Mouse (Mus musculus): ENCODE measurements around the gene Ankdd1b.

Ankdd1b gene

DNA sequence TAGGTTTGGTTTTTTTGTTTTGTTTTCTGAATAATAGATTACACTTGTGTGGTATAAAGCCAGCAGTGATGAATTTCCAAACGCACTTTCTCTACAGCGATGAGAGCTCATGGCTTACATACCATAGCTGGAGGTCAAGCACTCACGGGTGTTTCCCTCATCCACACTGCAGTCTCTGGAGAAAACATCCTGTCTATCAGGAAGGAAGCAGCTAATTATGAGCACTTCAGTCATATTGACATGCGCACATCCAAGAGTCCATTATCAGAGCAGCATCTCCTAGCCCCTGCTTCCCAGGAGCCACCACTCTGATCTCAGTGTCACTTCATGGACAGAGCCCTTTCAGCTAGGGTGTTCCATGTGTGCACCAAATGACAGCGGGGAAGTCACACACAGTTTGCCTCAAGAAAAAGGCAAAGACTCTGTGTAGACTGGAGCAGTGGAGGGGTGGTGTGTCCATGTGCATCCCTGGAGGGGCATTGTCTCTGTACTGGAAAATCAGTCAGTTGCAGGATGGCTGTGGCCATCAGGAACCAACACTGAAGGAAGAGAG lies 53.7 kb downstream of the Ankdd1b start:
- Histone ChIP-seq H3K4me1 (replicated peaks; ENCODE audit: low read depth, low read length) (no peaks in the 10 kb centered on the region), H3K4me3 (replicated peaks; ENCODE audit: low read length) (no peak overlapping the region), H3K27me3 (ENCODE audit: insufficient read depth, low read length) (no peaks in the 10 kb centered on the region), H3K9me3 (ENCODE audit: low read length) (no peaks in the 10 kb centered on the region), H3K36me3 (ENCODE audit: insufficient read depth, low read length) (peaks cover 46% of the 10 kb centered on the region)
- TF ChIP-seq NANOG (IDR thresholded peaks at IDR 0.05; ENCODE audit: borderline replicate concordance, low read length): no peak
- TF ChIP-seq CTCF (conservative IDR thresholded peaks at IDR 0.05; ENCODE audit: low read length): no peak
- TF ChIP-seq POU5F1 (IDR thresholded peaks at IDR 0.05; ENCODE audit: borderline replicate concordance, low read length): no peak

DNA sequence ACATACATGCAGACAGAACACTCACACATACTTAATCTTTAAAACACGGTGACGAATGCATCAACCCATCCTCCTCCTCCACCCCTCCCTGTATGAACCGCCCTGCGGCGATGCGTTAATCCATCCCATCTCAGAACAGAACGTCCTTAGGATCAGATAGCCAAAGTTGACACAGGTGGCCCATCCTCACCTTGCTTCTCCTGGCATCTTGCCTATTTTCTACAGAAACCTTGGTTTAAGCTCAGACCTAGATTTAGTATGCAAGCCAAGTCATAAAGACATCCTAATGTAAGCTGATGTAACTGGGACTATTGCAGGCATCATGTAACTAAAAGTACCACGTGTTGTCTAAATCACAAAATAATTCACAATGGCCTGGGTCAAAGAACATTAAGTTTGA lies 54.6 kb downstream of the Ankdd1b start:
- no peak for TF ChIP-seq NANOG (IDR thresholded peaks at IDR 0.05; ENCODE audit: borderline replicate concordance, low read length)
- TF ChIP-seq CTCF (conservative IDR thresholded peaks at IDR 0.05; ENCODE audit: low read length): no peak
- no peak for TF ChIP-seq POU5F1 (IDR thresholded peaks at IDR 0.05; ENCODE audit: borderline replicate concordance, low read length)
- peaks cover 46% of the 10 kb centered on the region for H3K36me3 ChIP-seq (ENCODE audit: insufficient read depth, low read length)
- no peaks in the 10 kb centered on the region for H3K27me3 ChIP-seq (ENCODE audit: insufficient read depth, low read length)
- H3K4me1 ChIP-seq (replicated peaks; ENCODE audit: low read depth, low read length): no peaks in the 10 kb centered on the region
- no peaks in the 10 kb centered on the region for H3K9me3 ChIP-seq (ENCODE audit: low read length)
- no peak overlapping the region for H3K4me3 ChIP-seq (replicated peaks; ENCODE audit: low read length)

DNA sequence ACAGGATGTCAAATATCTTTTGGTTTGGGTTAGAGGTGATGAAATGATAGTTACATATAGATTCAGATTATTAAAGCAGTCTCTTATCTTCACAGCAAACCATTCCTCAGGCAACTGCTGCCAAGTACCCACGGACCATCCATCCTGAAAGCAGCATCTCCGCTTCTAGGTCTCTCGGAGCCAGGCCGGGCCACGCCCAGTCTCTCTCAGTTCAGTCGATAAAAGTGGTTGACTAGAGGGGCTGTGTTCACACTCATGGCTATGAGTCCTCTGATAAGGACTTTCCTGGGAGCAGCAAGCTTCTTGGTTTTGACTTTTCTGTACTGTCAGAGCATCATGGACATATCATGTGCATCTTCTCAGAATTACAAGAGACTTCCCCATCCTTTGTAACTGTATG lies 56.6 kb downstream of the Ankdd1b start:
- Histone ChIP-seq H3K4me3 (replicated peaks; ENCODE audit: low read length) (no peak overlapping the region), H3K36me3 (ENCODE audit: insufficient read depth, low read length) (peaks cover 63% of the 10 kb centered on the region), H3K9me3 (ENCODE audit: low read length) (no peaks in the 10 kb centered on the region), H3K4me1 (replicated peaks; ENCODE audit: low read depth, low read length) (no peaks in the 10 kb centered on the region), H3K27me3 (ENCODE audit: insufficient read depth, low read length) (no peaks in the 10 kb centered on the region)
- no peak for TF ChIP-seq CTCF (conservative IDR thresholded peaks at IDR 0.05; ENCODE audit: low read length)
- TF ChIP-seq NANOG (IDR thresholded peaks at IDR 0.05; ENCODE audit: borderline replicate concordance, low read length): no peak
- no peak for TF ChIP-seq POU5F1 (IDR thresholded peaks at IDR 0.05; ENCODE audit: borderline replicate concordance, low read length)

DNA sequence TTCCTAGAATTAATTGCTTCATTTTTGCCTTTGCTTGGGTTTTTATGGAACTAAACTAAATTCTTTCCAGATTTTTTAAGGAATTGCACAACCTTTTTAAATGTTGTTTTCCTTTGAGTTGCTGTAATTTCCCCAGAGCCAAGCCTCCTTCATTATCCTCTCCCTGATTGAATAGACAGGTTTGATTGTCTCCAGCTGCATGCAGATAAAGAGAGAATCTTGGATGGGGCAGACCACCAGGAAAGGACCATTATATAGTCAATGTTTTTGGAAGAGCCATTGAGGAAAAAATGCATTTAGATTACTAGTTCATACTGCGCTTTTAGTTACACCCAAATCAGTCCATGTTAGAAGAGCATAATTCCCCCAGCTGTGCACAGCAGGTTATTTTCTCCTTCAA lies 62.2 kb downstream of the Ankdd1b start:
- Histone ChIP-seq H3K36me3 (ENCODE audit: insufficient read depth, low read length) (peaks cover 75% of the 10 kb centered on the region), H3K27me3 (ENCODE audit: insufficient read depth, low read length) (no peaks in the 10 kb centered on the region), H3K4me1 (replicated peaks; ENCODE audit: low read depth, low read length) (peaks cover 6% of the 10 kb centered on the region), H3K4me3 (replicated peaks; ENCODE audit: low read length) (no peak overlapping the region), H3K9me3 (ENCODE audit: low read length) (no peaks in the 10 kb centered on the region)
- no peak for TF ChIP-seq NANOG (IDR thresholded peaks at IDR 0.05; ENCODE audit: borderline replicate concordance, low read length)
- TF ChIP-seq CTCF (conservative IDR thresholded peaks at IDR 0.05; ENCODE audit: low read length): no peak
- TF ChIP-seq POU5F1 (IDR thresholded peaks at IDR 0.05; ENCODE audit: borderline replicate concordance, low read length): no peak

DNA sequence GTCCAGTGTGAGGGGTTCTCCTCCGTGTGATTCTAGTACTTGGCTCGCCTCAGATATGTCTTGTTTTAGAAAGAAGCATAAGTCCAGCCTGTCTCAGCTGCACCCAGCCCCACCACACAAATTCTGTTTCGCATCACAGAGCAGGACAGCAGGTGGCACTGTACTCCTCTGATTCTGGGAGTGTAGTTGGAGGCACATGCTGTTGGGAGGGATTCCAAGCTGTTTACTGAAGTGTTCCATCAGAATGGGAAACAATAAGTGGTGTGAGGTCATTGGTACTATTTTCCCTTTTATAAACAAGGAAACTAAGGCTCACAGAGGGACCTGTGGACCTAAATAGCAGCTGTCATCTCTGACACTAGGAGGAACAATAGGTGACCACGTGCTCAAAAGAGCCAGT lies 64.0 kb downstream of the Ankdd1b start:
- H3K4me3 ChIP-seq (replicated peaks; ENCODE audit: low read length): no peak overlapping the region
- H3K4me1 ChIP-seq (replicated peaks; ENCODE audit: low read depth, low read length): peaks cover 6% of the 10 kb centered on the region
- H3K27me3 ChIP-seq (ENCODE audit: insufficient read depth, low read length): no peaks in the 10 kb centered on the region
- H3K9me3 ChIP-seq (ENCODE audit: low read length): no peaks in the 10 kb centered on the region
- no peak; the same call in 1 of the 2 replicates for TF ChIP-seq CTCF (conservative IDR thresholded peaks at IDR 0.05; ENCODE audit: low read length)
- TF ChIP-seq POU5F1 (IDR thresholded peaks at IDR 0.05; ENCODE audit: borderline replicate concordance, low read length): no peak
- TF ChIP-seq NANOG (IDR thresholded peaks at IDR 0.05; ENCODE audit: borderline replicate concordance, low read length): no peak
- H3K36me3 ChIP-seq (ENCODE audit: insufficient read depth, low read length): peaks cover 80% of the 10 kb centered on the region

DNA sequence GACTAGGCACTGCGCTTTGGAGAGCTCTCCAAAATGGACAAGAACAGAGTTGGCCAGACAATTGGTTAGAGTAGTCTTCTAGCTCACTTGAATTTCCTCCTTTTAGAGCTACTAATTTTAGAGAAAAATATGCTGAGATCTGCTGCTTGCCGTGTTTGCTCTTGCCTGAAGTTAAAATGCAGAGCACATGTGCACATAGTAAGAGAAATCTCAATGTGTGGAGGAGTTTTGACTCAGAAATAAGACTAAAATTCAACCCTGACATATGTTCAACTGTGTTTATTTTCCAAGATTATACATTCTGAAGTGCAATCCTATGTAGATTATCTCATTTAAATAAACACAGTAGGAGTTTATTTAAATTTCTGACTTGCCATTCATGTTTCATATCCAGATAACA lies 65.5 kb downstream of the Ankdd1b start:
- no peak for TF ChIP-seq CTCF (conservative IDR thresholded peaks at IDR 0.05; ENCODE audit: low read length)
- no peak for TF ChIP-seq POU5F1 (IDR thresholded peaks at IDR 0.05; ENCODE audit: borderline replicate concordance, low read length)
- TF ChIP-seq NANOG (IDR thresholded peaks at IDR 0.05; ENCODE audit: borderline replicate concordance, low read length): no peak
- peaks cover 6% of the 10 kb centered on the region for H3K4me1 ChIP-seq (replicated peaks; ENCODE audit: low read depth, low read length)
- no peak overlapping the region for H3K4me3 ChIP-seq (replicated peaks; ENCODE audit: low read length)

DNA sequence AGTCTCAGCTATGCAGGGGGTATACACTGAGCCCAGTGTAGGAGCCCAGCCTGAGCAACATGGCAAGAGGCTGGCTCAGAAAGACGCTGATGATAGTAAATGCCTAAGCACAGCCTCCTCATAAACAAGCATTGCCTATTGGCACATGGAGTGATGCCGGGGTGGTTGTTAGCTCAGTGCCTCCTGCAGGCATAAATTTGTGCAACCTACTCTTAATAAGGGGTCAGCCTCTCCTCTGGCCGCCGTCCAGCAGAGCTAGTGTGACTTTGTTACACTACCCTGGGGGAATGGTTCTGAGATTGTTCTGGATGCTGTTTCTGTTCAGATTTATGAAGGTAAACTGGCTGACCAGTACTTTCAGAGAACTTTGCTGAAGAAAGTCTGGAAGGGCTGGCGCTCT lies 69.7 kb downstream of the Ankdd1b start:
- Histone ChIP-seq H3K36me3 (ENCODE audit: insufficient read depth, low read length) (peaks cover 95% of the 10 kb centered on the region), H3K4me1 (replicated peaks; ENCODE audit: low read depth, low read length) (no peaks in the 10 kb centered on the region), H3K4me3 (replicated peaks; ENCODE audit: low read length) (no peak overlapping the region), H3K9me3 (ENCODE audit: low read length) (no peaks in the 10 kb centered on the region), H3K27me3 (ENCODE audit: insufficient read depth, low read length) (no peaks in the 10 kb centered on the region)
- no peak for TF ChIP-seq CTCF (conservative IDR thresholded peaks at IDR 0.05; ENCODE audit: low read length)

More for the DNA sequence above, 65.5 kb downstream of the Ankdd1b start:
- Histone ChIP-seq H3K36me3 (ENCODE audit: insufficient read depth, low read length) (peaks cover 83% of the 10 kb centered on the region), H3K27me3 (ENCODE audit: insufficient read depth, low read length) (no peaks in the 10 kb centered on the region), H3K9me3 (ENCODE audit: low read length) (no peaks in the 10 kb centered on the region)

DNA sequence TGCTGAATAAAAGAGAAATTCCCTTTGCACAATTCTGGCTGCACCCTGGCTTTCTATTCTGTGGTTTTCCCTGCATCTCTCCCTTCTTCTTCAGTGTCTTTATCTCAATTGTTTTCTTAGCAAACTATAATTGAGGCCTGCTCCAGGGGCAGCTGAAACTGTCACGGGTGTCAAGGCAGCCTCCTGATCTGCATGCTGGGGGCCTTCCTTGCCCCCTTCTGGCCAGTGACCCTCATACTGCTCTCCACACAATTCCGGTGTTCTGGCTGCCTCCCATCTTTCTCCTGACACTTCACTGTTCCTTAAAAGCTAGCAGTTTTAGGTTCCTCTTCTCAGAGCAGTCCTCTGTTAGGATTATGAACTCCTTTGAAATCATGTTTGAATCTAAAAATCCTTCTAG lies 81.7 kb downstream of the Ankdd1b start:
- no peak for TF ChIP-seq NANOG (IDR thresholded peaks at IDR 0.05; ENCODE audit: borderline replicate concordance, low read length)
- Histone ChIP-seq H3K4me3 (replicated peaks; ENCODE audit: low read length) (peak overlapping the region; percentile 96), H3K36me3 (ENCODE audit: insufficient read depth, low read length) (peaks cover 46% of the 10 kb centered on the region), H3K9me3 (ENCODE audit: low read length) (peaks cover 20% of the 10 kb centered on the region), H3K4me1 (replicated peaks; ENCODE audit: low read depth, low read length) (peaks cover 14% of the 10 kb centered on the region), H3K27me3 (ENCODE audit: insufficient read depth, low read length) (no peaks in the 10 kb centered on the region)

DNA sequence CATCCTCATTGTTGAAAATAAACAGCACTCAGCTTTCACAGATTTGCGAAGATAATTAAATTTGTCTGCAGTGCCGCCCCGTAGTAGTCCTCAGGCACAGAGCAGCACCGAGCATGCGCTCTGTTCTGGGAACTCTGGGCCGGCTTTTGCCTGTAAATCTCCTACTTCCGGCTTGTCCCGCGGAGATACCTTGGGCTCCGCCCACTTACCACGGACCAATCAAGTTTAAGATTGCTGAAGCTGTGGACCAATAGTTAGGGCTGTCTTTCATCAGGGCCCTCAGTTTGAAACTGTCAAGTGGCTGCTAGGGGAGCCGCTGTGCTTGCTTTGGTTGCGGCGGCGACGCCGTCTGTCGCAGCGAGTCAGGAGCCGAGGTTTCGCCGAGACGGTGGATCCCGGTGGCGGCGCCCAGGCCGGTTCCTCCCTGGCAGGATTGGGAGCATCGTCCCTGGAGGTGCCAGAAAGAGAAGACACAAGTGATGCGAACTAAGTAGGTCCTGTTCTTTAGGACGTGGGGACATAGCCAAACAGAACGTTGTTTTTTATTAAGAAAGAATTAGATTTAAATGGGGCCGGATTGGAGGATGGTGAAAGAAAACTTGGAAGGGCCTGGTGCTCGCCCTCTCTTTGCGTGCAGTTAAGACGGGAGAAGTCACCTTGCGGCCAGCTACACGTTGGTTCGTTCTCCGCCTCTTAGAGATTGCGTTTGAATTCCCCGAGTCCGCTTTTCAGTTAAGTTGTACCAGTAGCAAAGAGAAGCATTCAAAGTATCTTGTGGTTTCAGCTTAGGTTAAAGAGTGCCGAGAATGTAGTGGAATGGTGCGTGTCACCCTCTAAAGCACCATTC lies 82.7 kb downstream of the Ankdd1b start, which contains the start of gene Poc5:
Poc5 (plus strand) TSS at position 253 of the 847 bp plus-strand sequence.
- Histone ChIP-seq H3K27me3 (ENCODE audit: insufficient read depth, low read length) (no peaks in the 10 kb centered on the region), H3K9me3 (ENCODE audit: low read length) (peaks cover 20% of the 10 kb centered on the region), H3K4me3 (replicated peaks; ENCODE audit: low read length) (peak within 1 kb of the TSS; percentile 96), H3K36me3 (ENCODE audit: insufficient read depth, low read length) (peaks cover 36% of the 10 kb centered on the region), H3K4me1 (replicated peaks; ENCODE audit: low read depth, low read length) (peaks cover 14% of the 10 kb centered on the region)
- TF ChIP-seq NANOG (IDR thresholded peaks at IDR 0.05; ENCODE audit: borderline replicate concordance, low read length) (no peak), POU5F1 (IDR thresholded peaks at IDR 0.05; ENCODE audit: borderline replicate concordance, low read length) (no peak), CTCF (conservative IDR thresholded peaks at IDR 0.05; ENCODE audit: low read length) (no peak)
